Mouse (Mus musculus): ENCODE measurements around the gene Stac. TPM values are rescaled to one million over a fixed set of nuclear protein-coding genes. Genes with fewer than 3 reads are reported as not detected.

The Stac gene
- total and polyA plus RNA-seq, 3 experiments, result 0.05 TPM; not detected in 2

DNA sequence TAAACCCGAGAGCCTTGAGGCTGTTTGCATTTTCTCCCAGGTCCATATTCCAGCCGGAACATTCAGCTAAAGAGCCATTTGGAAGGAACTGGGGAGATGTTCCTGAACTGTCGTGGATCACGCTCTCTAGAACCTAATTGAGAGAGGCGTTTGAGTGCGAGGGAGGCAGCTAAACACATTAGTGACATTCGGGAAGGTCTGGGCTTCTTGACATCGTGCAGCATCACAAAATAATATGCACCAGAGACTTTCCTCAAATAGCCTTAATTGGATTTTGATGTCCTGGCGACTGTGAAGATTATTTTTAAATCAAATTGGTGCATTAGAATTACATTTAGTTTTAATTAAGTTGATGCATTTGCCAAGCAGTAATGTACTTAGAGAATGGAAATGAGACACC, 111.4 kb downstream of the Stac start:
- Histone ChIP-seq H3K4me1 (ENCODE audit: insufficient read depth, low read depth, low read length) (no peaks in the 10 kb centered on the region), H3K9me3 (replicated peaks) (peaks cover 37% of the 10 kb centered on the region), H3K36me3 (replicated peaks) (no peaks in the 10 kb centered on the region), H3K27me3 (ENCODE audit: insufficient read depth, low read length) (no peaks in the 10 kb centered on the region), H3K4me3 (ENCODE audit: low read depth, low read length) (no peak overlapping the region)
- TF ChIP-seq CTCF (IDR thresholded peaks at IDR 0.05; ENCODE audit: low read depth, low read length), result no peak
- TF ChIP-seq GATA2 (IDR thresholded peaks at IDR 0.05; ENCODE audit: borderline replicate concordance, low read depth, low read length), result no peak
- TF ChIP-seq GATA1 (IDR thresholded peaks at IDR 0.05; ENCODE audit: borderline replicate concordance, low read length), result no peak
- no peak for TF ChIP-seq POLR2AphosphoS5 (IDR thresholded peaks at IDR 0.05; ENCODE audit: insufficient replicate concordance, low read depth, low read length)
- TF ChIP-seq TAL1 (conservative IDR thresholded peaks at IDR 0.05; ENCODE audit: low read depth, low read length), result no peak
- DNase-seq (ENCODE audit: low spot score) (no peak), ATAC-seq (ENCODE audit: extremely low read depth, insufficient number of reproducible peaks, low FRiP score, poor library complexity, severe bottlenecking) (no peak)

DNA sequence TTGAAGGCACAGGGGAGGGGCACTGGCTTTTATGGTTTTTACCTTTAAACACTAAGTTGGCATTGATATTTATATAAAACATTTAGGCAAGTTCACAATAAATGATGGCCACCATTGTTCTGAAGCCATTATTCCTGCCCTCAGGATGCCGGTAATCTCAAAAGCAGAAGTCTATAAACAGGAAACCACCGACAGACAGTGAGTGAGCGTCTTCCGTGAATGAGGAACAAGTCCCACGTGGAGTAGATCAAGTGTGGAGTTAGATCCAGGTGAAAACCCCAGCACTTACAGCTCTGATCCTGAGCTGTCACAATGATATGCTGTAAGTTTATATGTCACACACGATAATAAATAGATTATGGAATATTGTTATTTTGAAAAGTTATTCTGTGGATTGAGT, 112.7 kb downstream of the Stac start:
- Histone ChIP-seq H3K9me3 (replicated peaks) (peaks cover 39% of the 10 kb centered on the region), H3K36me3 (replicated peaks) (no peaks in the 10 kb centered on the region), H3K4me3 (ENCODE audit: low read depth, low read length) (no peak overlapping the region), H3K4me1 (ENCODE audit: insufficient read depth, low read depth, low read length) (no peaks in the 10 kb centered on the region), H3K27me3 (ENCODE audit: insufficient read depth, low read length) (no peaks in the 10 kb centered on the region)
- no peak for ATAC-seq (ENCODE audit: extremely low read depth, insufficient number of reproducible peaks, low FRiP score, poor library complexity, severe bottlenecking)
- TF ChIP-seq CTCF (IDR thresholded peaks at IDR 0.05; ENCODE audit: low read depth, low read length), result no peak
- TF ChIP-seq POLR2AphosphoS5 (IDR thresholded peaks at IDR 0.05; ENCODE audit: insufficient replicate concordance, low read depth, low read length), result no peak
- TF ChIP-seq GATA2 (IDR thresholded peaks at IDR 0.05; ENCODE audit: borderline replicate concordance, low read depth, low read length), result no peak
- no peak for TF ChIP-seq GATA1 (IDR thresholded peaks at IDR 0.05; ENCODE audit: borderline replicate concordance, low read length)
- no peak for TF ChIP-seq TAL1 (conservative IDR thresholded peaks at IDR 0.05; ENCODE audit: low read depth, low read length)
- DNase-seq (ENCODE audit: low spot score), result no peak

- DNase-seq (ENCODE audit: low spot score) (no peak), ATAC-seq (ENCODE audit: extremely low read depth, insufficient number of reproducible peaks, low FRiP score, poor library complexity, severe bottlenecking) (no peak)
- no peaks in the 10 kb centered on the region for H3K4me1 ChIP-seq (ENCODE audit: insufficient read depth, low read depth, low read length)
- H3K27me3 ChIP-seq (ENCODE audit: insufficient read depth, low read length), result no peaks in the 10 kb centered on the region
- peaks cover 34% of the 10 kb centered on the region for H3K9me3 ChIP-seq (replicated peaks)
- no peak overlapping the region for H3K4me3 ChIP-seq (ENCODE audit: low read depth, low read length)
- H3K36me3 ChIP-seq (replicated peaks), result no peaks in the 10 kb centered on the region
- no peak for TF ChIP-seq TAL1 (conservative IDR thresholded peaks at IDR 0.05; ENCODE audit: low read depth, low read length)
These were observed 114.3 kb downstream of the Stac start for GRCm38 (mm10) chr9:111575889-111576288.

DNA sequence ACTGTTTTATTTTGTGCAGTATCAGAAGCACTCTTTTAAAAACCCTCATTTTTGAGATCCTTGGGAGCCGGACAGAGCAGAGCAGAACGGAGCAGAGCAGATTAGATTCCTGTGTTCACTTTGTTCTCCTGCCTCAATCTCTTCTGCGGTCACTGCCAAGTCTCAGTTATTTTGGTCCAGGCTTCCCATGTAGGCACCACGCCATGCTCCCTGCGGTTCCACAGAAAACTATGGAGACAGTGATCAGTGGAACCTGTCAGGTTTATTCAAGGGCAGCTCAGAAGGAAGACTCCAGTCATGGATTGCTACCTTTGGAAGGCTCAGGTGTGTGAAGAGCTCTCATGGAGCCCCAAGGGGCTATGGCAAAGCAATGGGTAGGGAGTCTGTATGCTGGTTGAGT, 116.3 kb downstream of the Stac start:
- no peak for TF ChIP-seq CTCF (IDR thresholded peaks at IDR 0.05; ENCODE audit: low read depth, low read length)
- no peak for TF ChIP-seq POLR2AphosphoS5 (IDR thresholded peaks at IDR 0.05; ENCODE audit: insufficient replicate concordance, low read depth, low read length)
- no peak for TF ChIP-seq TAL1 (conservative IDR thresholded peaks at IDR 0.05; ENCODE audit: low read depth, low read length)
- DNase-seq (ENCODE audit: low spot score) (no peak), ATAC-seq (ENCODE audit: extremely low read depth, insufficient number of reproducible peaks, low FRiP score, poor library complexity, severe bottlenecking) (no peak)

GRCm38 (mm10) chr9:111571619-111572018, 118.5 kb downstream of the Stac start:
- Histone ChIP-seq H3K36me3 (replicated peaks) (no peaks in the 10 kb centered on the region), H3K9me3 (replicated peaks) (peaks cover 41% of the 10 kb centered on the region), H3K4me3 (ENCODE audit: low read depth, low read length) (no peak overlapping the region), H3K4me1 (ENCODE audit: insufficient read depth, low read depth, low read length) (no peaks in the 10 kb centered on the region), H3K27me3 (ENCODE audit: insufficient read depth, low read length) (no peaks in the 10 kb centered on the region)
- no peak for TF ChIP-seq TAL1 (conservative IDR thresholded peaks at IDR 0.05; ENCODE audit: low read depth, low read length)
- no peak for TF ChIP-seq GATA2 (IDR thresholded peaks at IDR 0.05; ENCODE audit: borderline replicate concordance, low read depth, low read length)
- no peak for TF ChIP-seq CTCF (IDR thresholded peaks at IDR 0.05; ENCODE audit: low read depth, low read length)
- TF ChIP-seq GATA1 (IDR thresholded peaks at IDR 0.05; ENCODE audit: borderline replicate concordance, low read length), result no peak
- TF ChIP-seq POLR2AphosphoS5 (IDR thresholded peaks at IDR 0.05; ENCODE audit: insufficient replicate concordance, low read depth, low read length), result no peak
- DNase-seq (ENCODE audit: low spot score) (no peak), ATAC-seq (ENCODE audit: extremely low read depth, insufficient number of reproducible peaks, low FRiP score, poor library complexity, severe bottlenecking) (no peak)

More for the DNA sequence above, 116.3 kb downstream of the Stac start:
- Histone ChIP-seq H3K4me3 (ENCODE audit: low read depth, low read length) (no peak overlapping the region), H3K27me3 (ENCODE audit: insufficient read depth, low read length) (no peaks in the 10 kb centered on the region), H3K4me1 (ENCODE audit: insufficient read depth, low read depth, low read length) (no peaks in the 10 kb centered on the region), H3K9me3 (replicated peaks) (peaks cover 39% of the 10 kb centered on the region), H3K36me3 (replicated peaks) (no peaks in the 10 kb centered on the region)

DNA sequence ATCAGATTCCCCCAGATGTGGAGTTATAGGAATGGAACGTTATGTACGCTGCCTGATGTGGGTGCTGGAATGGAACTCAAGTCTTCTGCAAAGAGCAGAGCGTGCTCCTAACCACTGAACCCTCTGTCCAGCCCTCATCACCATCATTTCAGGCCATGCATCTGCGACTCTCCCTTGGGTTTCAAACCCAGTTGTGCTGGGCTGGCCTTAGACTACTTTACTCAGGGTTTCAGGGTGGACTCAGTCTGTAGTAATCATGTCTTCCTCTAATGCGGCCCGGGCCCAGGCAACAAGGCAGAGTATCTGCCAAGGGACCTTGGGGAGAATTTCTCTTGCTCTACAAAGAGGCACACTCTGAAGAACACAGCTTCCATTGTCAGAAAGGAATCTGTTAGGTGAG, 126.0 kb downstream of the Stac start:
- Histone ChIP-seq H3K9me3 (replicated peaks) (peaks cover 61% of the 10 kb centered on the region), H3K27me3 (ENCODE audit: insufficient read depth, low read length) (no peaks in the 10 kb centered on the region), H3K4me1 (ENCODE audit: insufficient read depth, low read depth, low read length) (no peaks in the 10 kb centered on the region), H3K36me3 (replicated peaks) (no peaks in the 10 kb centered on the region), H3K4me3 (ENCODE audit: low read depth, low read length) (no peak overlapping the region)
- TF ChIP-seq GATA1 (IDR thresholded peaks at IDR 0.05; ENCODE audit: borderline replicate concordance, low read length), result no peak
- TF ChIP-seq GATA2 (IDR thresholded peaks at IDR 0.05; ENCODE audit: borderline replicate concordance, low read depth, low read length), result no peak
- no peak for TF ChIP-seq TAL1 (conservative IDR thresholded peaks at IDR 0.05; ENCODE audit: low read depth, low read length)
- no peak for TF ChIP-seq CTCF (IDR thresholded peaks at IDR 0.05; ENCODE audit: low read depth, low read length)
- TF ChIP-seq POLR2AphosphoS5 (IDR thresholded peaks at IDR 0.05; ENCODE audit: insufficient replicate concordance, low read depth, low read length), result no peak
- DNase-seq (ENCODE audit: low spot score) (no peak), ATAC-seq (ENCODE audit: extremely low read depth, insufficient number of reproducible peaks, low FRiP score, poor library complexity, severe bottlenecking) (no peak)

GRCm38 (mm10) chr9:111563226-111563625, 126.9 kb downstream of the Stac start:
- no peak for TF ChIP-seq GATA2 (IDR thresholded peaks at IDR 0.05; ENCODE audit: borderline replicate concordance, low read depth, low read length)
- TF ChIP-seq POLR2AphosphoS5 (IDR thresholded peaks at IDR 0.05; ENCODE audit: insufficient replicate concordance, low read depth, low read length), result no peak
- no peak for TF ChIP-seq TAL1 (conservative IDR thresholded peaks at IDR 0.05; ENCODE audit: low read depth, low read length)
- TF ChIP-seq CTCF (IDR thresholded peaks at IDR 0.05; ENCODE audit: low read depth, low read length), result no peak
- no peak for TF ChIP-seq GATA1 (IDR thresholded peaks at IDR 0.05; ENCODE audit: borderline replicate concordance, low read length)
- no peaks in the 10 kb centered on the region for H3K36me3 ChIP-seq (replicated peaks)
- no peak for DNase-seq (ENCODE audit: low spot score)
- H3K4me3 ChIP-seq (ENCODE audit: low read depth, low read length), result no peak overlapping the region
- H3K4me1 ChIP-seq (ENCODE audit: insufficient read depth, low read depth, low read length), result no peaks in the 10 kb centered on the region
- no peaks in the 10 kb centered on the region for H3K27me3 ChIP-seq (ENCODE audit: insufficient read depth, low read length)
- H3K9me3 ChIP-seq (replicated peaks), result peaks cover 57% of the 10 kb centered on the region
- no peak for ATAC-seq (ENCODE audit: extremely low read depth, insufficient number of reproducible peaks, low FRiP score, poor library complexity, severe bottlenecking)
